Mouse (Mus musculus) kidney, postnatal 0 days (tissue): ENCODE measurements at regions not wholly inside any gene's neighbourhood (a gene's known extent, or its start where the extent isn't known, plus 50 kb on each side); places are given as distances from the start of the nearest gene placed in this dataset.

ENCODE experiments used
- ATAC-seq: fragments of 200-750 bp; cut with Nextera tagmentation; replicated peaks from 2 replicates; pipeline ENCODE4 v1.8.0; 2017; ENCODE audit warnings: low read depth, moderate number of reproducible peaks, moderate TSS enrichment, moderate library complexity; ENCODE audit not compliant: low FRiP score
- DNase-seq: peaks from one replicate; pipeline ENCODE4 v3.0.0-alpha.2; 2016; ENCODE audit warnings: low spot score
- H3K27ac ChIP-seq: fragments of 300-500 bp; sonication (generic); 2 replicates; pipeline ENCODE4 v1.5.1; 2014; ENCODE audit warnings: mild to moderate bottlenecking
- H3K27me3 ChIP-seq: fragments of 300-500 bp; sonication (generic); 2 replicates; pipeline ENCODE4 v1.6.1; 2014; ENCODE audit warnings: low read length, mixed read lengths; ENCODE audit not compliant: insufficient read depth
- H3K36me3 ChIP-seq: fragments of 300-500 bp; sonication (generic); 2 replicates; pipeline ENCODE4 v1.6.1; 2014; ENCODE audit warnings: low read length, mixed read lengths; ENCODE audit not compliant: insufficient read depth
- H3K4me1 ChIP-seq: fragments of 300-500 bp; sonication (generic); replicated peaks from 2 replicates; pipeline ENCODE4 v1.6.1; 2014; ENCODE audit warnings: antibody characterized with exemption, low read length, mixed read lengths; ENCODE audit not compliant: insufficient read depth
- H3K4me2 ChIP-seq: fragments of 300-500 bp; sonication (generic); 2 replicates; pipeline ENCODE4 v1.6.1; 2014; ENCODE audit warnings: mild to moderate bottlenecking, low read length, moderate library complexity, mixed read lengths
- H3K4me3 ChIP-seq: fragments of 300-500 bp; sonication (generic); replicated peaks from 2 replicates; pipeline ENCODE4 v1.5.1; 2014; ENCODE audit warnings: low read depth, low read length
- H3K9ac ChIP-seq: fragments of 300-500 bp; sonication (generic); 2 replicates; pipeline ENCODE4 v1.6.1; 2014; ENCODE audit warnings: low read depth, low read length
- H3K9me3 ChIP-seq: fragments of 300-500 bp; sonication (generic); replicated peaks from 2 replicates; pipeline ENCODE4 v1.6.1; 2016; ENCODE audit warnings: low read length, inconsistent platforms, mixed read lengths
- CTCF ChIP-seq: IDR thresholded peaks from 2 replicates; pipeline ENCODE4 v1.5.1; 2016; ENCODE audit warnings: antibody characterized with exemption, low read depth, mild to moderate bottlenecking, moderate library complexity
- WGBS: fragments of 180-500 bp; shearing (Covaris S2); extraction: QIAGEN DNeasy Blood & Tissue Kit; methylation state at CpG from one replicate; pipeline ENCODE4 v1.1.7; 2014; 5-methylcytosine and 5-hydroxymethylcytosine counted together

DNA sequence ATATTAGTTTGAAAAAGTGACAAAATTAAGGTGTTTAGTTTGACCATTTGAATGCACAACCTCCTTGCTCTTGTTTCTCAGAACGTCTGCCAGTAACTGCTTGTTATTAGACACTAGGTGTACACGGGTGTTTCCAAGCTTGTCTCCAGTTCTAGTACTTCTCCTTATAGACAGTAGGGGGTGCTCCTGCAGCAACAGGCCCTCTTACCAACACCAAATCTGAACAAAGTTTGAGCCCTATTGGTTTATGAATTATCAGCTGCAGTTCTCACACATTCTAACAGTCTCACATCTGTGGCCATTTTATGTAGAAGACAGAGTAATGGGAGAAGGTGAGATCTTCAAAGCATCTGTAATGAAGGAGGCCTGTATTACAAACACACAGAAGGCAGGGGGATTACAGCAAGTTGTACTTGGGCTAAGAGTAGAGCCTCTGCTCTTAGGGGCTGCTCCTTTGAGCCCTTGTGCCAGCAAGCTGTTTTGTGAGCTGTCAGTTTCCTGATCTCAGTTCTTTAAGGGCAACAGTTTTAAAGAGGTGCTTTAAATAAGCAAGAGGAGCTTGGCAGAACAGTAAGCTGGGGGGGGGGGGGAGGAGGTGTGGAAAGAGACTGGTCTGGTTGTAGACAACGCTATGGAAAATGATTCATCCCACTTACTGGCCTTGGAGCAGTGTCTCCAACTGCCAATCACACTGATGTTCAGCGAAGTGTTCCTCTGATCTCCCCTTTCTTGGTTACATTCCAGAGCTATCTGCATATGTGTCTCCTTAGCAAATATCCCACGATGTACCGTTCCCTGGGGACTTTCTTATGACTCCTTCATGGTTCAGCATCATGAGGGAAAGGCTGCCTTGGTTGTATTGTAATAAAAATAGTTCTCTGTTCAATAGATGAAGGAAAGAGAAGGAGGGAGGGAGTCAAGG, 71.3 kb upstream of the Cep162 start:
- peak; percentile 33 for DNase-seq
- ATAC-seq: no peak

DNA sequence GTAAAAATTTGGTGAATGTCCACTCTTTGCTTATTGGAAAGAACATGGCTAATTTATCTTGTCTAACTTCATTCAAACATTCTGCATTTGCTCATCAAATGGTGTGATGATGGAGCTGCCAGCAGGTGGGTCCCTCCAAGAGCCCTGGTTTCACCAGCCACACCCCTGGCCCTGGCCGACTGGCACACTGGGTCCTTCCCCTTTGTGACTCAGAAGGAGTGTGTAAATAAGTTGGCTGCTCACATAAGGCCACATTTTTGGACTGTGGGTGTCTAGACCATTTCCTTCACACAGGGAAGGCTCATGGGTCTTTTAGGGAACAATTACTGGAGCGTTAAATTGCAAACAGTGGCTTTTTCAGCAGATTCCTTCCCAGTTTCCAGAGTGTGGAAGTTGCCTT, 68.4 kb upstream of the Cep162 start:
- no peak overlapping the region for H3K9ac ChIP-seq
- H3K27me3 ChIP-seq: no peaks in the 10 kb centered on the region
- no peak for DNase-seq
- WGBS: 60% methylated on average over 2 of the region's 2 CpGs
- no peak for ATAC-seq
- H3K4me1 ChIP-seq: no peaks in the 10 kb centered on the region
- no peak overlapping the region for H3K4me2 ChIP-seq
- TF ChIP-seq CTCF: no peak
- H3K4me3 ChIP-seq: no peak overlapping the region
- H3K36me3 ChIP-seq: no peaks in the 10 kb centered on the region
- H3K27ac ChIP-seq: no peak overlapping the region
- no peaks in the 10 kb centered on the region for H3K9me3 ChIP-seq

More for the DNA sequence above, 71.3 kb upstream of the Cep162 start:
- TF ChIP-seq CTCF: peak; percentile 52
- Histone ChIP-seq H3K9me3 (no peaks in the 10 kb centered on the region), H3K4me3 (no peak overlapping the region), H3K36me3 (no peaks in the 10 kb centered on the region), H3K27ac (no peak overlapping the region), H3K27me3 (no peaks in the 10 kb centered on the region), H3K4me2 (no peak overlapping the region), H3K9ac (no peak overlapping the region), H3K4me1 (no peaks in the 10 kb centered on the region)
- 57% methylated on average over 6 of the region's 6 CpGs for WGBS

DNA sequence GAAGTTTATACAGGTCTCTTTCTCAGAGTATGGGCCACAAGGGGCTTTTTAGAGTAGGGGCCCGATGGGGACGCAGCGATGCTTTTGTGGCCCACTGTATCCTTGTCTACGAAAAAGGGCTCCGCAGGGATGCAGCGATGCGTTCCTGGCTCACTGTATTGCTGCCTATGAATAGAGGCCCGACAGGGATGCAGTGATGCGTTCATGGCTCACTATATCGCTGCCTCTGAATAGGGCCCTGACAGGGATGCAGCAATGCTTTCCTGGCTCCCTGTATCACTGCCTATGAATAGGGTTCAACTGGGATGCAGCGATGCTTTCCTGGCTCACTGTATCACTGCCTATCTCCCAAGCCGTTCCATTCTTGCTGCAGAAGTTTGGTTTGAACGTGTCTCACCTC, 65.4 kb upstream of the Cep162 start:
- Histone ChIP-seq H3K4me3 (no peak overlapping the region), H3K27me3 (no peaks in the 10 kb centered on the region), H3K9ac (no peak overlapping the region), H3K36me3 (no peaks in the 10 kb centered on the region), H3K27ac (no peak overlapping the region), H3K9me3 (no peaks in the 10 kb centered on the region), H3K4me1 (no peaks in the 10 kb centered on the region), H3K4me2 (no peak overlapping the region)
- WGBS: 91% methylated on average over 13 of the region's 13 CpGs
- ATAC-seq (no peak), DNase-seq (no peak)
- TF ChIP-seq CTCF: no peak

DNA sequence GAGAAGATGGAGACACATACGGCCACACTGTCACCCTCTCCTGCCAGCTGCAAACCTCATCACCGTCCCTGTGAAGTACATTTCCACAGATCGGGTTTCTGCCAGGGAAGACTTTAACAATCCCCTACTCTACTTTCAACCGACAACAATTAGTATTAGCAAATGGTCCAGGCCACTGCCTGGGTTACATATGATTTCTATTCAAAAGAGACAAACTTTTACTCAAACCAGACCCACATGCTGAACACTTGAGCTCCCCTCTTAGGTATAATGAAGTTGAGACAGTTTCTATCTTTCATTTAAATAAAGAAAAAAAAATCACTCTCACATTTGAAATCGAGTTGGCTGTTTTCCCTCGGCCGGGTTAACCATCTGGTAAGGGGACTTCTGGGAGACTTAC, 63.4 kb upstream of the Cep162 start:
- no peaks in the 10 kb centered on the region for H3K4me1 ChIP-seq
- H3K9me3 ChIP-seq: no peaks in the 10 kb centered on the region
- no peak for TF ChIP-seq CTCF
- no peak overlapping the region for H3K4me2 ChIP-seq
- no peak overlapping the region for H3K9ac ChIP-seq
- no peaks in the 10 kb centered on the region for H3K36me3 ChIP-seq
- DNase-seq (peak; percentile 44), ATAC-seq (no peak)
- H3K4me3 ChIP-seq: no peak overlapping the region
- H3K27me3 ChIP-seq: no peaks in the 10 kb centered on the region
- H3K27ac ChIP-seq: no peak overlapping the region
- 31% methylated on average over 7 of the region's 7 CpGs for WGBS

DNA sequence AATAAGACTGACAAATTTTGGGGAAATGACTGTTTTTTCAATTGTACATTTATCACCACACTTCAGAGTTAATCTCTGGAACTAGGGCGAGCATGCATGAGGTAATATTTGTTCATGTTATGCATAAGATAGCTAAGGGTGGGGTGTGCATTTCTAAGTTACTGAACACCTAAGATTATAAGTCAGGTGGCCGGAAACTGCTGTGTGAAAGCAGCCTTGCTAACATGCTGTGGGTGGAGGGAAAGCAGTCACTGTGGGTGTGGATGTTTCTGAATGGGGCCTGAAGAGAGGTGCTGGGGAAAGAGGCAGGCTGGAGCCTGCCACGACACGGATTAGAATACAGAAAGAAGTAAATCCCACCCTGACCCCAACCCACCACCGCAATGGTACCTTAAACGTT, 54.8 kb upstream of the Cep162 start:
- 63% methylated on average over 6 of the region's 6 CpGs for WGBS
- Histone ChIP-seq H3K9me3 (no peaks in the 10 kb centered on the region), H3K27ac (no peak overlapping the region), H3K4me1 (no peaks in the 10 kb centered on the region), H3K27me3 (no peaks in the 10 kb centered on the region), H3K4me3 (no peak overlapping the region), H3K4me2 (no peak overlapping the region), H3K9ac (no peak overlapping the region), H3K36me3 (no peaks in the 10 kb centered on the region)
- TF ChIP-seq CTCF: no peak
- ATAC-seq: no peak
- DNase-seq: no peak
